Mouse (Mus musculus): ENCODE measurements around the gene Gm10638.

Gm10638 gene

DNA sequence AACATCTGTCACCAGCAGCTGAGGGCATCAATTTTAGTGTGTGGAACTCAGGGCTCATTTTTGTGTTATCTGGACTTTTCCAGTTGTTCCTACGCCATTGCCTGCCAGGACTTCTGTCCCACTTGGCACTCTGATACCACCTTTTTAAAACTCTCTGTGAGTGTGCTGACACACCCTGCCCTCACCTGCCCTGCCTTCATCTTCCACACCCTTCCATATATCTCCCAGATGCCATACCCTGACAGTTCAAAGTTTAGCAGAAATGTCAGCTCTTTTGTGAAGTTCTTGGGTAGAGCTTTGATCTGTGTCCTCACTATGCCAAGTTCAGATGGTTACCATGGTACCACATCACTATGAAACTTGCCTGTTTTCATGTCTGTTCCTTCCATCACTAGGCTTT, 44.1 kb downstream of the Gm10638 start:
- DNase-seq (ENCODE audit: low spot score), result no peak

DNA sequence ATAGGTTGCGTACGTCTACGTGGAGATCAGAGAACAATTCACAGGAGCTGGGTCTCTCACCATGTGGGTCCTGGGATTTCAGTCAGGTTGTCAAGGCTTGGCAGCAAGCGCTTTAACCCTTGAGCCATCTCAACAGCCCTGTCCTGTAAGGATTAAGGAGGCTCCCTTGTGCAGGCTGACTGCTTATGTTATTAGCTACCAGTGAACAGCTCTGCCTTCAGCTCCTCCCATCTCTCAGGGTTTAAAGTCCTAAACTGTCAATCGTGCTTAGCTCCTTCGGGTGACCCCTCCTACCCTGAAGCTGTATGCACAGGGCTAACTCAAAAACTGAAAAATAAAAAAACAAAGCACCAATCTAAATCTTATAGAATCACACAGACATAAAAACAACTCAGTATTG, 46.0 kb downstream of the Gm10638 start:
- no peak for DNase-seq (ENCODE audit: low spot score)

- DNase-seq (ENCODE audit: low spot score), result no peak
These were observed 49.2 kb downstream of the Gm10638 start for GRCm38 (mm10) chr8:86794716-86795115.

Data from embryo, embryonic 10.5 days (tissue).